ENCODE assay signal across 9 mouse cellular contexts in genomic region chr17:63451311-63452006, GRCm38 (mm10). TPM values are rescaled to one million over a fixed set of nuclear protein-coding genes. Genes with fewer than 3 reads are reported as not detected.
DNase-seq lines count a peak whose midpoint lies in the region; ATAC-seq and TF ChIP-seq lines count a peak whose summit lies in the region.
"Had no signal": no experiment of that assay in that cellular context is flagged by ENCODE, and none has a peak within 500 bp of the region (broad histone marks: within the 10 kb centered on the region; RNA-seq: fewer than 3 reads in every experiment).

No protein-coding gene starts in this region.

- peaks cover 6% of the 10 kb centered on the region; the same call in 1 of the 2 replicates for H3K4me1 ChIP-seq in stomach, embryonic 14.5 days (ENCODE audit: control insufficient read depth, insufficient read depth, low read length)
- no peaks in the 10 kb centered on the region for H3K4me1 ChIP-seq in stomach, postnatal 0 days (replicated peaks; ENCODE audit: control insufficient read depth, insufficient read depth)
- H3K4me1 ChIP-seq in hindbrain, postnatal 0 days (ENCODE audit: insufficient read depth, low read length), result no peaks in the 10 kb centered on the region
- no peaks in the 10 kb centered on the region for H3K4me1 ChIP-seq in liver, postnatal 0 days (ENCODE audit: insufficient read depth)

- H3K4me3 ChIP-seq in stomach, embryonic 14.5 days (ENCODE audit: low read depth, low read length), result no peak overlapping the region
- no peak overlapping the region for H3K4me3 ChIP-seq in stomach, postnatal 0 days (ENCODE audit: low read depth, low read length)
- no peak overlapping the region for H3K4me3 ChIP-seq in hindbrain, postnatal 0 days (ENCODE audit: low read length)
- no peak overlapping the region for H3K4me3 ChIP-seq in liver, postnatal 0 days (ENCODE audit: low read depth, low read length)

- H3K9ac ChIP-seq in stomach, embryonic 14.5 days (replicated peaks; ENCODE audit: low read depth, low read length), result no peak overlapping the region
- no peak overlapping the region for H3K9ac ChIP-seq in stomach, postnatal 0 days (ENCODE audit: low read length)
- no peak overlapping the region for H3K9ac ChIP-seq in hindbrain, postnatal 0 days (replicated peaks; ENCODE audit: low read length)
- no peak overlapping the region for H3K9ac ChIP-seq in liver, postnatal 0 days (replicated peaks)

- H3K27ac ChIP-seq in stomach, embryonic 14.5 days (ENCODE audit: low read length), result peak overlapping the region; percentile 22; the same call in 1 of the 2 replicates
- H3K27ac ChIP-seq in stomach, postnatal 0 days (replicated peaks), result no peak overlapping the region
- H3K27ac ChIP-seq in hindbrain, postnatal 0 days, result no peak overlapping the region
- no peak overlapping the region for H3K27ac ChIP-seq in liver, postnatal 0 days (ENCODE audit: low read depth)

- no peak for TF ChIP-seq CTCF in stomach, postnatal 0 days (IDR thresholded peaks at IDR 0.05; ENCODE audit: low read depth)
- TF ChIP-seq CTCF in hindbrain, postnatal 0 days (IDR thresholded peaks at IDR 0.05; ENCODE audit: low read depth), result no peak
- no peak for TF ChIP-seq CTCF in liver, postnatal 0 days (IDR thresholded peaks at IDR 0.05; ENCODE audit: low read depth)

- no peak for ATAC-seq in stomach, embryonic 14.5 days (ENCODE audit: insufficient number of reproducible peaks, insufficient read depth, low FRiP score, low read depth)
- no peak for ATAC-seq in stomach, postnatal 0 days (ENCODE audit: low FRiP score, low TSS enrichment)
- ATAC-seq in hindbrain, postnatal 0 days, result no peak
- no peak for ATAC-seq in liver, postnatal 0 days

- H3K27me3 ChIP-seq in stomach, embryonic 14.5 days (ENCODE audit: control insufficient read depth, insufficient read depth, low read length), result no peaks in the 10 kb centered on the region
- H3K27me3 ChIP-seq in stomach, postnatal 0 days (ENCODE audit: control insufficient read depth, insufficient read depth, low read length), result no peaks in the 10 kb centered on the region
- H3K27me3 ChIP-seq in hindbrain, postnatal 0 days (ENCODE audit: insufficient read depth, low read length), result no peaks in the 10 kb centered on the region
- H3K27me3 ChIP-seq in liver, postnatal 0 days (ENCODE audit: insufficient read depth, low read length), result no peaks in the 10 kb centered on the region

- no peak for TF ChIP-seq EP300 in stomach, postnatal 0 days (optimal IDR thresholded peaks at IDR 0.05)
- TF ChIP-seq EP300 in liver, postnatal 0 days (IDR thresholded peaks at IDR 0.05; ENCODE audit: low read depth), result no peak

- no peaks in the 10 kb centered on the region for H3K9me3 ChIP-seq in stomach, embryonic 14.5 days (ENCODE audit: control insufficient read depth, low read depth, low read length)
- no peaks in the 10 kb centered on the region for H3K9me3 ChIP-seq in stomach, postnatal 0 days (ENCODE audit: control insufficient read depth, low read length)
- H3K9me3 ChIP-seq in hindbrain, postnatal 0 days (ENCODE audit: low read length), result no peaks in the 10 kb centered on the region
- no peaks in the 10 kb centered on the region for H3K9me3 ChIP-seq in liver, postnatal 0 days (ENCODE audit: low read length)

- no peaks in the 10 kb centered on the region for H3K36me3 ChIP-seq in stomach, embryonic 14.5 days (ENCODE audit: control insufficient read depth, insufficient read depth, low read length)
- no peaks in the 10 kb centered on the region for H3K36me3 ChIP-seq in stomach, postnatal 0 days (ENCODE audit: control insufficient read depth, insufficient read depth, low read length)
- no peaks in the 10 kb centered on the region for H3K36me3 ChIP-seq in hindbrain, postnatal 0 days (ENCODE audit: insufficient read depth, low read length)
- no peaks in the 10 kb centered on the region for H3K36me3 ChIP-seq in liver, postnatal 0 days (replicated peaks; ENCODE audit: insufficient read depth, low read length)

- 47% methylated on average over 10 of the region's 10 CpGs for whole genome bisulfite sequencing in stomach, embryonic 14.5 days
- 40% methylated on average over 10 of the region's 10 CpGs for WGBS in stomach, postnatal 0 days
- WGBS in hindbrain, postnatal 0 days, result 45% methylated on average over 10 of the region's 10 CpGs
- 68% methylated on average over 10 of the region's 10 CpGs for WGBS in liver, postnatal 0 days (ENCODE audit: insufficient replicate concordance)

- intact Hi-C loops in left cerebral cortex, postnatal 36 days (cut with DNase I), result no loop called here

- no peak overlapping the region for H3K4me2 ChIP-seq in stomach, embryonic 14.5 days (replicated peaks; ENCODE audit: low read depth, low read length)
- no peak overlapping the region for H3K4me2 ChIP-seq in stomach, postnatal 0 days (replicated peaks; ENCODE audit: low read depth)
- peak overlapping the region; percentile 10; the same call in 1 of the 2 replicates for H3K4me2 ChIP-seq in hindbrain, postnatal 0 days (ENCODE audit: low read depth, low read length)
- no peak overlapping the region for H3K4me2 ChIP-seq in liver, postnatal 0 days (ENCODE audit: low read depth, low read length)

- peak; percentile 70 for DNase-seq in heart, adult 11 months
- DNase-seq in heart, adult 18-20 months, result no peak
- no peak for DNase-seq in stomach, postnatal 0 days (ENCODE audit: low spot score)
- DNase-seq in hindbrain, postnatal 0 days (ENCODE audit: low spot score), result peak; percentile 66
- no peak for DNase-seq in right cerebral cortex, postnatal 36 days (ENCODE audit: low spot score in 2 of 2)
- DNase-seq in left cerebral cortex, postnatal 36 days (ENCODE audit: low spot score in 2 of 2), result no peak
- DNase-seq in liver, postnatal 0 days, result no peak
- DNase-seq: liver had no signal

RNA-seq across cellular contexts. Expression of gene Fbxl17, which starts 48.4 kb away (rescaled TPM):
- total RNA-seq in heart, adult 18-20 months (2021), result 10 to 100 TPM; 26.8 to 27.0 TPM
- 7.5 and 9.9 TPM in 2 replicates for polyA plus RNA-seq in stomach, embryonic 14.5 days (2014; fragmentation: Nextera tagmentation; extraction: Ambion mirVana)
- polyA plus RNA-seq in stomach, postnatal 0 days (2015; fragmentation: Nextera tagmentation; extraction: Ambion mirVana), result 3.6 and 4.3 TPM in 2 replicates
- total RNA-seq in hindbrain, postnatal 0 days (2014; rRNA removed), result 22.3 and 27.6 TPM in 2 replicates
- polyA plus RNA-seq in hindbrain, postnatal 0 days (2015; fragmentation: Nextera tagmentation; extraction: Ambion mirVana), result 10.0 and 13.1 TPM in 2 replicates
- total RNA-seq in left cerebral cortex, postnatal 36 days (2021), result 10 to 100 TPM; 61.9 to 65.9 TPM
- 3.3 and 5.0 TPM in 2 replicates for polyA plus RNA-seq in liver, postnatal 0 days (2015; fragmentation: Nextera tagmentation; extraction: Ambion mirVana)

Comparison
In these comparisons a context has a peak if more than half of its experiments do, and no peak if none do; other contexts are left out.
1. DNase-seq: peak in heart, adult 11 months (single experiment) and hindbrain, postnatal 0 days (single experiment); none in heart, adult 18-20 months (0 of 2), stomach, postnatal 0 days (single experiment), right cerebral cortex, postnatal 36 days (0 of 2), left cerebral cortex, postnatal 36 days (0 of 2) and liver, postnatal 0 days (single experiment).